Mouse (Mus musculus) right cerebral cortex, postnatal 10 days (tissue): ENCODE results near the gene Orai1.
"Not testable (repeated sequence)": the region's sequence is repeated elsewhere in the genome, so short reads cannot be mapped to it uniquely, and the experiment has no call there.

Experiments used
- DNase-seq, 2 experiments: peaks; one replicate each; pipeline ENCODE4 v3.0.0; 2021; ENCODE audit warnings: low spot score in 2 of 2

Gene Orai1

DNA sequence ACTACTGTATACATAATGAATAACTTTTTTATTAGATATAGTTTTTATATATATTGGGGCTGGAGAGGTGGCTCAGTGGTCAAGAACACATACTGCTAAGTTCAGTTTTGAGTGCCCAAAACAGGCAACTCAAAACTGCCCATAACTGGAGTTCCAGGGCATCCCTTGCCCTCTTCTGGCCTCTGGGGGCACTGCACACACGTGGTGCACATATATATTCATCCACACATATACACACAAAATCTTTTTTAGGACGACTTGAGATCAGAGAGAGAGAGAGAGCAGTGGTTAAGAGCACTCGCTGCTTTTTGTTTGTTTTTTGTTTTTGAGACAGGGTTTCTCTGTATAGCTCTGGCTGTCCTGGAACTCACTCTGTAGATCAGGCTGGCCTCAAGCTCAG is 16.4 kb downstream of the Orai1 start:
- no peak for DNase-seq

DNA sequence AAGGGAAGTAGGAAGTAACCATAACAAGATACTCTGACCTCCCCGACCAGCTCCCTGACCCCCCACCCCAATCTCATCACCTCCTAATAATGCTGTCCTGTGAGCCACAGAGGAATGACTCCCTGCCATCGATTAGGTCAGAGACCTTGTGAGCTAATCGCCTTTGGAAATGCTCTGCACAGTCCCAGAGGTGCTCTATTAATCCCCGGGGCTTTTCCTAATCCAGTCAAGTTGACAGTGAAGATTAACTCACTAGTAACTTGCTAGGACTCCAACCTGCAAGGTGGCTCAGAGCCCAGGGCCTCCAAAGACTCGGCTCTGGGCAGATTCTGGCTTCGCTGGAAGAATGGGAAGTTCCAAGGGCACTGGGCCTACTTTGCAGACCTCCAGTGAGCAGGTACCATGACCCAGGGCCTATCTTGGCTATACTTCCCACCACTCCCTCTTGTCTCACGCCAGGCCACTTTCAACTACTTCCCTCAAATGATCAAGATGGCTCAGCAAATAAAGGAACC is 18.8 kb downstream of the Orai1 start:
- DNase-seq, result no peak

GRCm38 (mm10) chr5:123035089-123035488 is 20.2 kb downstream of the Orai1 start:
- DNase-seq, result no peak

- no peak for DNase-seq
These were observed 20.7 kb downstream of the Orai1 start for GRCm38 (mm10) chr5:123035564-123035963.

DNA sequence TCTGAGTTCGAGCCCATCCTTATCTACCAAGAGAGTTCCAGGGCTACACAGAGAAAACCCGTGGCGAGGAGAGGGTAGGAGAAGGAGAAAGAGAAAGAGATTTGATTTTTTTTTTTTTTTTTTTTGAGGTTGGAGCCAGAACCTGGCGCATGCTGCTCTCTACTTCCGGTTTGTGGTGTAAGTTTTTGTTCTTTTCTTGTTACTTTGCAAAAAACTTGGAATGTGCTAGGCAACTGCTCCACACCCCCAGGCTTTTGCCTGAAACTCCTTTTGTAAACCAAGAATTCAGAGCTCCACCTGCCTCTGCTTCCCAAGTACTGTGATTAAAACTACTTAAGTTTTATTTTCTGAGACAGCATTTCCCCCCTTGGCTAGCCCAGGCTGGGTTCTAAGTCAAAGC is 23.2 kb downstream of the Orai1 start:
- no peak for DNase-seq

GRCm38 (mm10) chr5:123039120-123039752 is 24.4 kb downstream of the Orai1 start:
- DNase-seq, result peak in 1 of 2 experiments; percentile 57

- DNase-seq, result no peak
These were observed 25.9 kb downstream of the Orai1 start for GRCm38 (mm10) chr5:123040796-123041195.

- DNase-seq, result no peak
These were observed 29.0 kb downstream of the Orai1 start for GRCm38 (mm10) chr5:123043856-123044255.

DNA sequence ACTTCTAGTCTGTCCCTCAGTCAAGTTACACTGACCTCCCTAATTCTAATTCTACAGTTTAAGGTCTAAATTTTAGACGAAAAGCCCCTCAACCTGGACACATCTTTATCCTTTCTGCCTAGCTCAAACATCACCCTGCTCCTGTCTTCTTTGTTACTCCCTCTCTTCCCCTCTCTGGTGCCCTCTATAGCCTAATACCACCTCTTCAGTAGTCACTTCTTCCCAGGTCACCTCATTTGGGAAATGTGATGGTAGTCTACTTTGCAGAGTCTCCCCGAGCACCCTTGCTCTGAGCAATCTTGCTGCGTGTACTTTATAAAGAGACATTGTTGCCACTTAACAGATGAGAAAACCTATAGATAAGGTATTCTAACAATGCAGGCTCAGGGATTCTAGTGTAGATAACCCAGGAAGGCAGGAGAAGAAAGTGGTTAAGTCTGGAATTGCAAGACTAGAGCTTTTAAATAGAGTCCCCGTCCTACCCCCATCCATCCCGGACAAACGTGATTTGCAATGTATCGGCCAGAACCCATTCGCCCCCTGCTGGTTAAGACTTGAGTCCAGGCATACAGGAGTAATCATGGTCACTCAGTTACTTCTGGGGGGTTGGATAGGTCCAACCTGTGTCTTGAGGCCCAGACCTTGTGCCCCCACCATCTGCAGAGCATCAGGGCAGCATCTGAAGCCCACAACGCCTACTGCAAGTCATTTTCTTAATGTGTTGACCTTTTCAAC is 30.9 kb downstream of the Orai1 start:
- peak; percentile 62 to 78 for DNase-seq

GRCm38 (mm10) chr5:123046916-123047315 is 32.0 kb downstream of the Orai1 start, which contains the start of gene Morn3:
Gene Morn3, minus strand, starts transcription at chr5:123047016.
- no peak for DNase-seq

DNA sequence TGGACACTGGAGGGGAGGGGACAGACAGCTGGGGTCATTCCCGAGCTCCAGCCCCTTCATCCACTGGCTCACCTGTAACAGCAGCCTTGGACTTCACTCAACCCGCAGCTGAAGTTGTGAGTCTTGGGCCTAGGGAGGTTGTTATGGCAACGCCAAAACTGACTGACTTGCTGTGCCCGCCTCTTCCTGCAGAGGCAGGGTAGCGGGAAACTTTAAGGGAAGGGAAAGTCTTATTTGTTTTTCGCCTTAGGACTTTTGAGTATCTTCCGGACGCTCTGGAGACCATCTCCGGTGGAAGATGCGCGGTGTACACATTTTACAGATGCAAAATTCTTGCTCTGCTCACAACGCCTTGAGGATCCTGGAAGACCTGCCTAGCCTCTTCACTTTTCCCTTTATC is 34.4 kb downstream of the Orai1 start:
- DNase-seq, result peak; percentile 60 to 62

DNA sequence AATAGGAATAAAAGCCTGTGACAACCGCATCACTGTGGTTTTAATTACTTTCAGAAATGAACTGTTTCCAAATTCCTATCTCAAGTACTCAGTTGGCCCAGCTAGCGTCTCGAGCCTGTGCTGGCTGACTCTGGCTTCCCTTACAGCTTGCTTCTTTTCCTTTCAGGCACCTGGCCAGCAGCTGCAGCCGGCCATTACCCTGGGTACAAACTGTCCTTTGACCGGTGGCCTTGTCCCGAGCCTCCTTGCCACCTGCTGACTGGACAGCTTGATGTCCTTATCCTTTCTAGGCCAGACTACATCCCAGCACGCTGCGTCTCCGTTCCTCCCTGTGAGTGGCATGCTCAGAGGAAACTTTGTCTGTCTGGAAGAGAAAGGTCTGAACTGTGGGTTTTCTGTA is 36.0 kb downstream of the Orai1 start:
- DNase-seq, result peak in 1 of 2 experiments; percentile 50

DNA sequence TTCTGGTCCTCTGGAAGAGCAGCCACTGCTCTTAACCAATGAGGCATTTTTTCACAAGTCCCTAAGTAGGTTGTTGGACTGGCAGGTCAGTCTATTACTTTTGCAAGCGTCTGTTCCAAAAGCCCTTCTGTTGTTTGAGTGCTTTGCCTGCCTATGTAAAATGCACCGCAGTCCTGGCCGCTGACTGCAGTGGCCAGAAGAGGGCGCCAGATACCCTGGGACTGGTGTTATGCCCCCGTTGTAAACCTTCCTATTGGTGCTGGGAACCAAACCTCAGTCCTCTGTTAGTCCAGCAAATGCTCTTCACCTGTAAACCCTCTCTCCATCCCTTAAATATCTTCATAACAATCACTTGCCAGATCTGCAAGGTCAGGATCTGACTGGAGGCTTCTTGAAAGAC is 36.9 kb downstream of the Orai1 start:
- no peak for DNase-seq

DNA sequence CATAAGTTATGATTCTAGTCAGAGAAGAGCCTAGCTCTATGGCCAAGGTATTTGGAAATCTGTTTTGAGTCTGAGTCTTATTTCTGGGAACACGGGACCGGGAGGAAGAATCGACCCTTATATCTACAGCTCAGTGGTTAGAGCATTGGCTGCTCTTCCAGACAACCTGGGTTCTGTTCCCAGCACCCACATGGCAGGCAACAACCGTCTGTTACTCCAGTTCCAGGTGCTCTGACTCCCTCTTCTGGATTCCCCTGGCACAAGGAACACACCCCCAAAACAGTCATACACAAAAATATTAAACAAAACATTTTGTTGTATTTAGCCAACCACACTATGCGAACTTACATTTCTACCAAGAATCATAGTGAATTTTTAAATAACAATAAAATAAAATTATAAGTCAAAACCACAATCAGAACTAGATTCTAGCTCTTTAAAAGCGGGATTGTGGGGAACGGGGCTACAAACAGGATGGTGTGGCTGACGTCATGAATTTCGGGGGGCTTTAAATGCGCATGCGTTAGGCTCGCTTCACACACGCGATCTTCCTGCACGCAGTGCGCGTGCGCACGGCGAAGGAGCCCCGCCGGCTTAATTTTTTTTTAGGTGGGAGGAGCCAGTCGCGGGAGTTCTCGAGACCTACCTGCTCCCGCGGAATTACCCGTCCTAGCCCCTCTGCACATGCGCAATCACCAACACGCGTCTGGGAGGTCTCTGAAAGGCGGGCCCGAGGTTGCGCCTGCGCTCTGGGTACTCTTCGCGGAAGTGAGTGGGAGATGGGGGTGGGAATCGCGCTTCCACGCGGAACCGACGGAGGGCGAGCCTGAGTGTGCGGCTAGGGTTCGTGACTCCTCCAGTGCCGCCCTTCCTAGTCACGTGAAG is 42.7 kb downstream of the Orai1 start:
- DNase-seq, result peak; percentile 100

- no peak for DNase-seq
These were observed 43.6 kb downstream of the Orai1 start for GRCm38 (mm10) chr5:123058251-123059102.

- DNase-seq, result no peak
These were observed 45.1 kb downstream of the Orai1 start for GRCm38 (mm10) chr5:123059757-123060520.

DNA sequence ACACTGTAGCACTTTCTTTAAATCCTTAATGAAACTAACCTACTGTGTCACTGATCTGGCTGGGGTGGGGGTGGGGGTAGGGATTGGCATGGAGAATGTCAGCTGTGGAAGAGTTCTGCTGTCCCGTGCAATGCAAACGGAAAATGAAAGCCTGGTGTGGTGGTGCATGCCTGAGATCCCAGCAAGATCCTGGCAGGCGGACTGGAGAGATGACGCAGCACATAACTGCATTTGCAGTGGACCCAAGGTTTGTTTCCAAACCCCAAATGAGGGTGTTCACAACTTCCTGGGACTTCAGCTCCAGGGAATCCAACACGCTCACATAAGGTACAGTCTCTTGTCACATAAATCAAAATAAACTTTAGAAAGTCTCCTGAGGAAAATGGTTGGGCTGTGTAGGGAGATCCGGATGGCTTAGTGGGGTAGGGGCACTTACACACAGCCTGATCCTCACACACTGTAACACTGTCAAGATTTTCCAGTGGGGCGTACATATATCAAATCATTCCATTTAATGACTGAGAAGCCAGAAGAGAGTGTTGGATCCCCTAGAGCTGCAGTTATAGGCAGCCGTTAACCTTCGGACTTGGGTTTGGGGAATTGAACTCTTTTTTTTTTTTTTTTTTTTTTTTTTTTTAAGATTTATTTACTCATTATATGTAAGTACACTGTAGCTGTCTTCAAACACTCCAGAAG is 46.0 kb downstream of the Orai1 start:
- DNase-seq, result no peak

GRCm38 (mm10) chr5:123061402-123061749 is 46.5 kb downstream of the Orai1 start:
- not testable (repeated sequence) for DNase-seq

DNA sequence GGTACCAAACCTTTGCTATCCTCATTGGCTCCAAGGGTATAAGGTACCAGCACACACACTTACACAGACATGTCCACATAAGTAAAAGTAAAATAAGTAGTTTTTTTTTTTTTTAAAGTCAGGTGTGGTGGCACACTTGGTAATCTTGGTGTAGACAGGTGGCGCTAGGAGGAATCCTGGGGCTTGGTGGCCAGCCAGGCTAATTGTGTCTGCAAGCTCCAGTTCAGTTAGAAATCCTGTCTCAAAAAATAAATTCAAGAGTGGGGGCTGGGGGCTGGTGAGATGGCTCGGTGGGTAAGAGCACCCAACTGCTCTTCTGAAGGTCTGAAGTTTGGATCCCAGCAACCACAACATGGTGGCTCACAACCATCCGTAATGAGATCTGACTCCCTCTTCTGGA is 48.3 kb downstream of the Orai1 start:
- DNase-seq, result no peak

DNA sequence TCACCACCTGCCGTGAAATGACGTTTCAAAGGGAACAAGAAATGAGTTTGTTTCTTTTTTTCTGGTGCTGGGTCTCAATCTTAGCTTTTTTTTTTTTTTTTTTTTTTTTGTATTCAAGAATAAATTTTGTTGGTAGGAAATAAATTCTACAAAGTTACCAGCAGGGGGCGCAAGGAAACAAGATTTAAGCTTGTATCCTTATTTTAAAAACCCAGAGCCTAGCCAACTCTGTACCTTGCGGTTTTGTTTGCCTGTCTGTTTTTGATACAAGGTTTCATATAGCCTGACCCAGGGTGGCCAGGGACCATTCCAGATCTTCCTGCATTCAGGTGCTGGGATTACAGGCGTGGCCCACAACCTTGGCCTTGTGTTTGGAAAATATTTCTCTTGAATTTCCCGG is 49.3 kb downstream of the Orai1 start:
- peak; percentile 50 to 83 for DNase-seq
